Mouse (Mus musculus) layer of hippocampus, postnatal 25 days (tissue): ENCODE results near the gene Itga5. TPM values are rescaled to one million over a fixed set of nuclear protein-coding genes. Genes with fewer than 3 reads are reported as not detected.

Experiments
- DNase-seq, 2 experiments: peaks; one replicate each; pipeline ENCODE4 v3.0.0; 2022; ENCODE audit warnings: mixed read lengths in 2 of 2, low spot score in 1 of 2; ENCODE audit errors: extremely low spot score in 1 of 2
- total RNA-seq, 2 experiments: library from RNA; stranded (reverse); gene quantifications; 2 replicates each; pipeline ENCODE4 v1.2.3; 2021

Gene Itga5
- total RNA-seq, 2 experiments from 2014 or later: 1.4 to 2.4 TPM

DNA sequence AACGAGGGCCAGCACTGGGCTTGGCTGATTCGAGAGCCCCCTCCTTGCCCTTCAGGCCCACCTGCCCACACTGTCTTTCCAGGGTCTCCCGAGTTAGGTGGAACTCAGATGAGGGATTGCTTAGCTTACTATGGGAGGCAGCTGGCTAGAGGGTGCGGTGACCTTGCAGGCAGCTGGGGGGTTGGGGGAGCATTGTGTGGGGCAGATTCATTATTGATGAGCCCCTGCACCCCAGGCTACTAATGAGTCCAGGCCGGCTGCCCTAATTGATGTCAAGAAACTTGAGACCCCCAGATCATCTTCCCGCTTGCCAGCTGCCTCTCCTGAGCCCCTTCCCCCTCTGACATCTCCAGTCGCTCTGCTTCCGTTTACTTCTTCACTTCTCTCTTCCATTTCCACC lies 25.0 kb downstream of the Itga5 start:
- no peak for DNase-seq

DNA sequence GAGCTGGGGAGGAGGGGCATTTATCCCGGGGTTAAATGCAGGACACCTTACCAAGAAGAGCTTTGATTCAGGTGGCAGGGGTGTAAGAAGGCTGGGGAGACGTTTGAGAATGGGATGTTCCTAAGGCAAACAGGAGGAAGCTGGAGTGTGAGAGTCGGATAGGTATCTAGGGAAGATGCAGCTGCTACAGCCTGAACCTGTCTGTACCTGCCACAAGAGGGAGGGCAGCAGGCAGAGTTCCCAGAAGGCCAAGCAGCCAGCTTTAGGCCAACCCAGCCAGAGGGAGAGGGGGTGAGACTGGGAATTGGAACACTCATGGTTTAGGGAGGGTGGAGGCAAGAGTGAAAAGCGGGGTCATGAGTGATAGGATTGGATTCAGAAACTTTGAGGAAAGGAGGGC lies 25.8 kb downstream of the Itga5 start:
- DNase-seq: no peak

DNA sequence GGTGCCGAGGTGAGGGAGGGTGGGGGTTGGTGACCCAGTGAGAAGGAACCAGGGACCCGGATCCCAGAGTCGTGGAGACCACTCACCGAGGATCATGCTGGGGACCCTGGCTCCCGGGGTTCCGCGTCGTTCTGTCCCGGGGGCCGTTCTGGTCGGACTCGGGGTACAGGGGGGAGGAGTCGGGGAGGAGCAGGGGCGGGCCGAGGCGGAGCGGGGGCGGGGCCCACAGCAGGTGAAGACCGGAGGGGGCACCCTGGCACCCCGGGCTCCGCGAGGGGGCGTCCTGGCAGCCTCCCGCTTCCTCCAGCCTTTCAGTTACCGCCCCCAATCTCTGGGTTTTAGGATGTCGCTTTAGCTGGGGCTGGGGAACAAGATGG lies 26.6 kb downstream of the Itga5 start, which contains the start of gene Zfp385a:
Gene Zfp385a (minus strand): TSS at position 133 of the 377 bp plus-strand sequence.
- peak; percentile 60 to 65 for DNase-seq

DNA sequence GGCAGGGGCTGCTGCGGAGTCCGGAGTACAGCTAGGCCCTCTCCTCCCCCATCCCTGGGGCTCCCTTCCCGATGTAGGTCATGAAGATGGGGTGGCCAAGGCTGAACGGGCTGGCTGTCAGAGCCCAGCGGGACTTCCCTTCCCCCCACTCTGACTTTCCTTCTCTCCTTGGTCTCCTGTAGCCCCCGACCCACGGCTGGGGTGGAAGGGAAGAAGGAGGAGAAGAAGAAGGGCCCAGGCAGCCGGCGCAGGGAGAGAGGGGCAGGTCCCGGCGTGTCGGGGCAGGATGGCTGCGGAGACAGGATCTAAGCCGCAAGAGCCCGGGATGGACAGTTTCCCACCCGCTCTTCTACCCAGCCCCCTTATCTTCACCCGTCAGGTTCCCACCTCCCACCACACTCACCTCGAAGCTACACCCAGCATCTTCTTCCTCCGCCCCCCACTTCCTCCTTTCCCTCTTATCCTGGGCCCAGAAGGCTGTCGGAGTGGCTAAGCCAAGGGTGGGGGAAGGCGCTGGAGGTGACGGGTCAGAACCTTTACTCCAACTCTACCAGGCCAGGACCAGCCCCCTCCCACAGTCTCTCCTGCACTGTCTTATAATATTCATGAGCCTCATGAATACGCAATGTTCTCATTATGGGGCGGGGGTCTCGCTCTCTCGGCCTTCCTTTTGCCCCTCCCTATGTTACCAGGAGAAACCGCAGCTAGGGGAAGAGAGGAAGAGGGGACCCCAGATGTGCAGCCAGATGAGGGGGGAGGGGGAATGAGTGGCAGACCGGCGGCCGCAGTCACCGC lies 27.2 kb downstream of the Itga5 start:
- no peak for DNase-seq

DNA sequence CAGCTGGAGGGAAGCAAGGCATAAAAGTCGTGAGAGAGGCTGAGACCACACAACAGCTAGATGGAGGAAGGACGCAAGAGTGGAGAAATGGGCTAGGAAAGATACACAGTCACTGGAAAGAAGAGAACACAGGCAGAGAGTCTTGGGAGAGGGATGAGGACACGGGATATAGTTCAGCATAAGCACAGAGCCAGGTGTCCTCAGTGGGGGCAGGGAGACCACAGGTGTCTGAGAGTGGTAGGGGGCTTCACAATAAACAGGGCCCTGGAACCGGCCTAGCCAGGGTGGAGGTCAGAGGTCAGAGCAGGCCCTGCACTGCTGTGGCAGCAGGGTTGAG lies 27.8 kb downstream of the Itga5 start:
- no peak for DNase-seq

DNA sequence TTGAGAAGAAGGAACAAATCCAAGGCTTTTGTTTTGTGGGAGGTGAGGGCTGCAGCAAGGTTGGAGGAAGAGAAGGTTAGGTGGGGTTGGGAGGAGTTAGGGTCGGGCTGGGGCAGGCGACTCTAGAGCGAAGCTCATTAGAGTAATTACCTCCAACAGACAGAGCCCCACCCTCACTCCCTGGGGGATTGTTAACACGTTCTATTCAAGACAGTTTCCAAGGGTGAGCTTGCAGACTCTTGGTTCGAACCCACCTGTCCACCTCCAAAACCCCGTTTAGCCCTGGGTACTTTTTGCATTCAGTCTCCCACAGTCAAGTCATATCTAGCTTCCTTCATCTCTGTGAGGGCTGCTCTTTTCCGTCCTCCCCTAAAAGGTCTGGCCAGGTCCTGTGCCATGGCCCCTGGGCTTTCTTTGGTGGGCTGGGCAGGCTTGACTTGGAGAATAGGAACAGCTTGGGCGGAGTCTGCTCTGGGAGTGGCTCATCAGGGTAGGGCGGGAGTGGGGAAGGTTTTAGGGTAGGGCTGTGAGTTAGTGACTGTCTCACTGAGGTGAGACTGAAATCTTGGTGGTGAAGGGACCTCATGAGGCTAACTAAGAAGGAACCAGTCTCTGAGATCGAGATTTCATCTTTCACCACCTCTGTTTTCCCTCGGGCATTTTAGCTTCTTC lies 29.4 kb downstream of the Itga5 start:
- no peak for DNase-seq

DNA sequence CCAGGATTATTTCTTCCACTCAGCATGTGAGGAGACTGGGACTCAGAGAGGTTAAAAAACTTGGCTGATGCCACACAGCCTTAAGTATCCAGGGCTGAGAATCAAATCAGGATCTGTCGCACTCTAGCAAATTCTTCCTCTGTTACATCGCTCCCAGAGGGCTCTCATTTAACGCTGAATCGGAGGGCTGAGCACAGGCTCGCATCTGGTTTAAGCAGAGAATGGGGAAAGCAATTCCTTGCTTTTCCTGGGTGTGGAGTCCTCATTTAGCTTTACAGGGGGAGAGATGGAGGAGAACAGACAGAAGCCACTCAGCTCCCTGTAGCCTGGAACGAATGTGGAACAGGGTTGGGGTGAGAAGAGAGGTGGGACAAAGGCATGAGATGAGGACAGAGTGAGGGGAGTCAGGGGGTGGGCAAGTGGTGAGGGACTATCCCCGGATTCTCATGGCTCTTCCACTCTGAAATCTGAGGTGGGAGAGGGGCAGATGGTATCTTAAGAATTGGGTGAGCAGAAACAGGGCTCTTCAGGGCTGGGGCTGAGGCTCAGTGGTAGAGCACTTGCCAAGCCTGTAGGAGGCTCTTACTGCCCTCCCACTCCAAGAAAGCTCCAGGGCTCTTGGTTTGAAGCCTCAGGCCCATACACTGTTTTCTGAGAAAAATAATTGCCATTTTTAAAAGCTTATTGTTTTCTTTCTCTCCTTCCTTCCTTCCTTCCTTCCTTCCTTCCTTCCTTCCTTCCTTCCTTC lies 30.9 kb downstream of the Itga5 start:
- no peak for DNase-seq

DNA sequence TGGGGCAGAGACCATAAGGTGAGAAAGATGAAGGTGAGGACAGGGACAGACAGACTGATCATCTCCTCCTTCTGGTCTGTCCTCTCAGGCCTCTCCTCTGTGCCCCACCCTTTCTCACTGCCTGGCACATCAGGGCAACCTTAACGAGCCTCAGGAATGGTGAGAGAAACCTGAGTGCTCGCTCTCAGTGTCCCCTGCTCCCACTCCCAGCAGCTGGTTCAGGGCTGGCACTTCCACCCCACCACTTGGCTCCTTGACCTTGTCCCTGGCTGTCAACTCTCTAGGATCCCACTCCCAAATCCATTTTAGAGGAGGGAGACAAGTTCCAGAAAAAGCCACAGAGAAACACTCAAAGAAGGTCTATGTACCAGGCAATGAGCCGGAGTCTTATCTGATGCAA lies 31.5 kb downstream of the Itga5 start:
- no peak for DNase-seq

DNA sequence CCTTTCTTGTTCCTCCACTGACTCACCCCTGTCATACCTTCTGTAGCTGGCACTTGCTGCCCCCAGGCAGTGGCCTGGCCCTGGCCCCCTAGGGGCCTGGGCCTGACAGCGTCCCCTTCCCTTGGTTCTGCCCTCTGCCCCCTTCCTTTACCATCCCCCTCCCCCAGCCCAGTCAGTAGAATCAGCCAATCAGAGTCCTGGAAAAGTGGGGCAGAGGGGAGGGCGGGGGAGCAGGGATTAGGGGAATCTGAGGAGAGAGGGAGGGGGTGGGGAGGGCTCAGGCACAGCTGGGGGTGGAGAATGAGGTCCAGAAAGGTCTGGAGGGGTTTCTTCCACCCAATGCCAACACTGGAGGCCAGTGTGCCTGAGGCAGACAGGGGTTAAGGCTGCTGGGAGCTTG lies 32.4 kb downstream of the Itga5 start:
- DNase-seq: no peak

DNA sequence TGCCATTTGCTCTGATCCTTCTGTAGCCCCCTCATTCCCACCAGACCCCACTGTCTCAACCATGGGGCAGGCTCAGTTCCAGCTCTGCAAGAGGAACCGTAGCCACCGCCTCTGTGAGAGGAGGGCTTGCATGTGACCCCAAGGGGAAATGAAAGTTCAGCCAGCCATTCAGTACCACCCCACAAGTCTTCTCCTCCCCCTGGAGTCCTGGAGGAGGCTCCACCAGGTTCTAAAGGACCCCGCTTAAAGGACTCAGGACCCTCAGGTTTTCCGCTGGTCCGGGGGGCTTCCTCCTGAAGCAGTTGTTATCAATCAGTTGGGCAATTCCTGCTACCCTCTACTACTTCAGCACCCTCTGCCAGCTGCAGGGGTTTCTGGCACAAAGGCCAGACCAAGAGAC lies 32.8 kb downstream of the Itga5 start:
- no peak for DNase-seq

DNA sequence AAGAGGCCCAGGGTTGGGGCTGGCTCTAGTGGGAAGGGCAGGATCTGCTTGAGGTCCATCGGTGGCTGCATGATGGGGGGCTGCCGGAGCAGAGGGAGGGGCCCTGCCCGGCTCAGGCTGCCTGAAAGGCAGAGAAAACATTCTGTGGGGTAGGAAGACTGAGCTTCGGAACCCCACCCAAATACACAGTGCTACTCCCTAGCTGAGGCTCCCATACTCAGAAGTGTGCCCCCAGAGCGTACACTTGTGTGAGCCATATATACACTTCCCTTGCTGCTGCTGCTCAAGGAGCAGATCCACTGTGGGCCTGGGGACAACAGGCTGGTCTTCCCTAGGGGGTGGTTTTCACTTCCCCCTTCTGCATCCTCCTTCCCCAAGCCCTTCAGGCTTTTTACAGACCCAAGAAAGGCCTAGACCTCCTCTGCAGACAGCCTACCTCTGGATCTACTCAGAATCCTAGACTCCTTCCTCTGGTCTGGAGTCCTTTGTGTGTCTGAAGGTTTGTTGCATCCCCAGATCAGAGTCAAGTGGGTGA lies 33.4 kb downstream of the Itga5 start:
- DNase-seq: no peak

DNA sequence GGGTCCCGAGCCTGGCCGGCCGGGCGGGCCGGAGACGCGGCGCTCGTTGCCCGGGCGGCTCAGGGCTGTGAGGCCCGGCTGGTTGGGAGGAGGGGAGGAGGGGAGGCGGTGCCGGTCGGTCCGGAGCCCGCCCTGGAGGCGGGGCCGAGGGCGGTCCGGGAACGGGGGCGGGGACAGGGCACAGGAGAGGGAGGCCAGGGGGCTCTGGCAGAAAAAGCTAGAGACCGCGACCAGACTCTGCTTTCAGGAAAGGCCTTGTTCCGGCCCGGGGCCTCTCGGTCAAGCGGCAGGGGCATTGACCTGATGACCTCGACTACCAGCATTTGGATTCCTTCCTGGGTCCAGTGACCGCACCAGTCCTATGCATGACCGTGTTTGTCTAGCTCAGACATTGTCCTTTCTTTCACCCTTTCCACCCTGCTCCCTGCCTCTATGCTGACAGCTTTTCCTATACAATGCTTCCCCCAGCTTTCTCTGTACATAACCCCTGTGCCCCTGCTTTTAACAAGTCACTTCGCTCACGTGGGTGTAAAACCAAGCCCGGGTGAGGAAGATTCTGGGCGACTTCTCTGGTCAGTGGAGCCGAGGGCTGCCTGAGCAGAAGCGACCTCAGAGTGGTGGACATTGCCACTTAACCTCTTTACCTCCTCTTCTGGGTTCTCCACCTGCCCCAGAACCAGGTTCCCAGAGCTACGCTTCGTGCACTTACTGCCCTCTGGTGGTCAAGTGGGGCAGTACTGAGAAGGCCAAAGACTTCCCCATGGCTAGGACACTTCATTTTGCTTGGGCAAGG lies 42.9 kb downstream of the Itga5 start:
- DNase-seq: peak; percentile 75 to 80

DNA sequence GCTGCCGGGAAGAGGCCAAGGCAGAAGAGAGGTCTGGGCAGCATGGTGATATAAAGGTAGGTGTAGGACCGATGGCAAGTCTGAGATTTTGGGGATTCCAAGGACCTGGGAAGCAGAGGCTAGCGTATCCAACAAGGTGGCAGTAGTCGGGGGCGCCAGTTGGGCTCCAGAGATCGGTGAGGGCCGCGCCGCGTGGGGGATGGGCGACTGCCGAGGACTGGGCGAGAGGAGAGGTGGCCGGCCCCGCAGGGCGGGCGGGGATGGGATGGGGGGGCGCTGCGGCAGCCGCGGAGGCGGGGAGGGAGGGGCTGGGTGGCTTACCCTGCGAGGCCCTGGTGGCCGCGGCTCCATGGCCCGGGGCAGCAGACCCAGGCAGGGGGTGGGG lies 43.5 kb downstream of the Itga5 start:
- DNase-seq: peak in 1 of 2 experiments; percentile 53

DNA sequence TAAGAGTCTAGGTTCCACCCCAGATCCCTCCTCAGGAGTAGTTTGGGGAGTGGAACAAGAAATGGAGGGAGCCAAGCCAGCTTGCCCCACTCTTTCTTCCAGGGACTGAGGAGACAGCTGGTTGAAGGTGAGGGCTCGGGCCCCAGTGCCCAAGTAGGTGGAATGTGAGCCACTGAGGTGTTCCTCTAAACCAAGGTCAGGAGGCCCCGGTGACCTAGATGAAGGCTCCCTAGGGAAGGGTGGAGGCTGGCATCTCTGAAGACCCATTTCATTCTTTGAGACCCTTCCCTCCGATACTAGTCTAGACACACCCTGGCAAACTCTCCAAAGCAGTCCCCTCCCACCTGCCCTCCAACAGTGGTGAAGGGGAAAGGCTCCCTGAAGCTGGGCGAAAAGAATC lies 44.2 kb downstream of the Itga5 start:
- DNase-seq: no peak

DNA sequence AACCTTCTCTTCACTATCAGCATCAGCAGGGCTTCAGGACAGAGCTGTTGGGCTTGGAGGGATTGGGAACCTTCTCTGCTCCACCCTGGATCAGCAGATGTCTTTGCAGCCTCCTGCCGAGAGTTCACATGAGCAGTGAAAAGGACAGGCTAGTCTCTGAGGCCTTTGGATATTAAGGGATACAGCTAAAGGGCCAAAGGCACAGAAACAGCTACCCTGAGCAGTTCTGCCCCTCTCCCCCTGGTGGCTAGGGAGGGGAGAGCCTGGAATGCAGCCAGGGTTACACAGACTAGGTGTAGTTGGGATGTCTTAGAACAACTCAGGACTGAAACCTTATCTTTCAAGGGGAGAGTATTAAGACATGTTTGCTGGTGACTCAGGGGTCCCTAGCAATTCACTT lies 45.5 kb downstream of the Itga5 start:
- DNase-seq: no peak

DNA sequence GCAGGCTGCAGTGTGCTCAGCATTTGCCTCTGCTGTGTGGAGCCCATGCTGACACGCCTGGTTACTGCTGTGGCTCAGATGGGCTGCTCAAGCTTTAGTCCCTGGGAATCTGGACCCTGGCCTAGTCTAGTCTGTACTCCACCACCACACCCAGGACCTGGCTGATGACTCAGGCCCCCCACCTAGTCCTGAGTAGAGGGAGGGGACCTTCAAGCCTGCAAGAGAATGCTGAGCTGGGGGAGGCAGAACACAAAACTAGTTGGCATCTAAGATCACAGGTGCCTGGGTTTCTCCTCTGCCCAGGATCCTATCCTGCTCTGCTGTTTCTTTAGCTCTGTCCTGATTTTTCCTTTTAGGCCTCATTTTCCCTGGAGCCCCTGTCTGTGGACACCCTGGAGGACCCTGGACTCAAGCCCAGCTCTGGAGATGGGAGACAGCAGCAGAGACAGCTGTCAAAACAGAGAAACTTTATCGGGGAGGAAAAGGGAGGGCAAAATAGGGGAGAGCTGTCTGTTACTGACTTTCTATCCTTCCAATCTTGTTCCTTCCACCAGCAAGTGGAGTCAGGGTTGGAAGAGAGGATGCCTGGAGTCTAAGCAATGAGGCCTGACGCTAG lies 48.3 kb downstream of the Itga5 start:
- DNase-seq: no peak

DNA sequence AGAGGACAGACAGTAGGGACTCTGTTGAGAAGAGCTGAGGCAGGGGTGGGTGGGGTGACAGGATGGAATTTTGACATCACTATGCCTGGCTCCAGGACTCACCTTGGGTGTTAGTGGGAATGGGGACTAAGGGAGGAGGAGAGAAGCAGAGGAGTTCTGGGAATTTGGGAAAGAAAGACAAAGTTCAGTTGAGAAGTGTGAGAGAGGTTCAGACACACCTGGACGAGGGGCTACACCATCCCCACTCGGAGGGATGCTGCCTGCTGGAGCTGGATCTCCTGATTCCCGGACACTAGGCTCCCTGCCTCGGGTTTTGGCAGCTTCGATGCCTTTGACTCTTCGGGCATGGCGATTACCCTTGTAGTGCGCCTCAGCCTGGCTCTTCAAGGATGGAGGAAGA lies 48.8 kb downstream of the Itga5 start:
- DNase-seq: no peak

DNA sequence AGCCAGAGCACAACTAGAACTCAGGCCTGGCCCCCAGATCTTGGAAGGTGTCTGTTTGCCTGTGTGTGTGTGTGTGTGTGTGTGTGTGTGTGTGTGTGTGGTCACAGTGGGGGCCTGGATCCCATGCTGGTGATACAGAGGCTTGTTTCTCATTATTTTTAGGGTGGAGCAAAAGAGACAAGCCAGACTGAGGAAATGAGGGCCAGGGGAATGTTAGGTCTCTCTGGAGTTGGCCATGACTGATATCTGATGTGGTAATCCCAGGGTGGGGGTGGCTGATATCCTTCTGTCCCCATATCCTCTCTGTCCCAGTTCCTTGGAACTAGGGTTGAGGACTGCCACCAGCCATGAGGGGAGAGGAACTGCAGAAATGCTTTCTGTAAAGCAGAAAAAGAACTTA lies 49.4 kb downstream of the Itga5 start:
- DNase-seq: no peak

DNA sequence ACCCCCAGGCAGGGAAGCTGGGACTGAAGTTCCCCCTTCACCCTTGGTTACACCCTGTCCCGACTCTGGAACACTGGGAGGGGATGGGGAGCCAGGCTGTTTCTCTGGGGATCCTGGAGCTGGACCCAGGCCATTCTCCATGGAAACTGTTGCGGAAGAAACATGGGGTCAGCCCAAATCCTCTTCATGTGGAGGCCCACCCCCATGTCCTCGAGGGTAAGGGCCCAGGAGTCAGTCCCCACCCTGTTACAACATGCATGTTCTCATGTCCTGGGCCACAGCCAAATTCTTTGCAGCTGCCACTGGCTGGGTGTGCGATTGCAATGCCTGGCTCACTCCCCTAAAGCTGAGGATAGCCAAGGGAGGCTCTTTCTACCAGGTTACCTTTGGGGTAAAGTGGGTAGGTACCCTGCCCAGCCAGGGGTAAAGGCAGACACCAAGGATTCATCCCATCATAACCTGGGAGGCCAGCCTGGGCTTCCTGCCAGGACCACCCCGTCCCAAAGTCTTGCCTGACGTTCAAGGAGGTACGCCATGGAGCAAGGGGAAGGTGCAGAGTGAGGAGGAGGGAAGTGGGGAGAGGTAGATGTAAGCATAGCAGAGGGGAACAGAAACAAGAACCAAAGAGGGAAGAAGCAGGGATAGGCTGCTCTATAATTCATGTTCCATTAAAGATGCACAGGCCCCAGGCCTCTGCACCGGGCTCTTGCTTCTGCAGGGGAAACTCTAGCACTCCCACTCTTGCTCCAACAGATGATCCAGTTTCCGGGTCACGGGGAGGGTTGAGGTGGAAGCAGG lies 50.4 kb downstream of the Itga5 start:
- DNase-seq: no peak
